ENCODE assay signal across 17 mouse cellular contexts in the genomic region with DNA sequence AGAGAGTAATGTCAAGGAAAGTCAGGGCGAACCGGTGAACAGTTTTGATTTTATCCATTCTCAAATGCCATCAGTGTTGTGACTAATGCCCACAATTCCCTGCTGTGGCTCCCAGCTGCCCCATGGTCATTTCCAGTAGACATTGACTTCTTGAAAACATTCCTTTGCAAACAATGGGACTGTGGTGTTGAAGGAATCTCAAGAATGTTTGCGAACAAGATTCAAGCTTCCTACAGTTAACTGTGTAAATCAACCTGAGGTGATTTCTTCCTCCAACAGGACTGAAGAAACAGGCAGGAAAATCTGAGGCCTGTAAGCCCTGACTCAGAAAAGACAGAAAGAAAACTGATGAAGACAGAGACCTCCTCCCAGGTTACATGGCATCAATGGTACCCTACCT.
"Had no signal": no experiment of that assay in that cellular context is flagged by ENCODE, and none has a peak within 500 bp of the region (broad histone marks: within the 10 kb centered on the region; RNA-seq: fewer than 3 reads in every experiment).

No protein-coding gene starts in this region.

- H3K4me1 ChIP-seq: intestine, embryonic 15.5 days; liver, embryonic 13.5 days; stomach, embryonic 15.5 days had no signal

- H3K4me3 ChIP-seq: intestine, embryonic 15.5 days; layer of hippocampus, adult 2 months; limb, embryonic 12.5 days; liver, embryonic 13.5 days; midbrain, embryonic 15.5 days; neural tube, embryonic 13.5 days; stomach, embryonic 15.5 days had no signal

- H3K9ac ChIP-seq: intestine, embryonic 15.5 days; limb, embryonic 12.5 days; liver, embryonic 13.5 days; liver, postnatal 0 days; midbrain, embryonic 15.5 days; neural tube, embryonic 13.5 days; stomach, embryonic 15.5 days had no signal

- H3K36me3 ChIP-seq: intestine, embryonic 15.5 days; limb, embryonic 12.5 days; liver, embryonic 13.5 days; midbrain, embryonic 15.5 days; neural tube, embryonic 13.5 days; stomach, embryonic 15.5 days had no signal

- ATAC-seq: intestine, embryonic 15.5 days; liver, postnatal 0 days; midbrain, embryonic 15.5 days had no signal

- H3K9me3 ChIP-seq: intestine, embryonic 15.5 days; limb, embryonic 12.5 days; liver, embryonic 13.5 days; midbrain, embryonic 15.5 days; neural tube, embryonic 13.5 days; stomach, embryonic 15.5 days had no signal

- DNase-seq: kidney, adult 18-20 months; kidney, postnatal 10 days; kidney, postnatal 4 days; liver; liver, embryonic 13.5 days; liver, postnatal 0 days; retina, postnatal 1 day; right cerebral cortex, postnatal 14 days; thymus, adult 2 months; thymus, postnatal 36 days had no signal

- H3K4me2 ChIP-seq: intestine, embryonic 15.5 days; limb, embryonic 12.5 days; liver, embryonic 13.5 days; midbrain, embryonic 11.5 days; midbrain, embryonic 15.5 days; neural tube, embryonic 13.5 days; stomach, embryonic 15.5 days had no signal

- H3K27ac ChIP-seq: intestine, embryonic 15.5 days; layer of hippocampus, adult 2 months; limb, embryonic 12.5 days; liver, embryonic 13.5 days; midbrain, embryonic 15.5 days; neural tube, embryonic 13.5 days; stomach, embryonic 15.5 days had no signal

- H3K27me3 ChIP-seq: intestine, embryonic 15.5 days; liver, embryonic 13.5 days; midbrain, embryonic 15.5 days; neural tube, embryonic 13.5 days; stomach, embryonic 15.5 days had no signal
